Mouse (Mus musculus) heart, postnatal 0 days (tissue): ENCODE measurements around the gene Spag16. TPM values are rescaled to one million over a fixed set of nuclear protein-coding genes. Genes with fewer than 3 reads are reported as not detected.

Experiments used
- ATAC-seq: fragments of 200-750 bp; cut with Nextera tagmentation; 2 replicates; pipeline ENCODE4 v1.8.0; 2017; ENCODE audit warnings: low read depth, moderate number of reproducible peaks, moderate library complexity; ENCODE audit not compliant: insufficient read depth
- DNase-seq: peaks from one replicate; pipeline ENCODE4 v3.0.0-alpha.2; 2016; ENCODE audit warnings: low spot score
- H3K27ac ChIP-seq: fragments of 300-500 bp; sonication (generic); 2 replicates; pipeline ENCODE4 v1.5.1; 2014; ENCODE audit warnings: low read depth, mild to moderate bottlenecking
- H3K27me3 ChIP-seq: fragments of 300-500 bp; sonication (generic); 2 replicates; pipeline ENCODE4 v1.6.1; 2014; ENCODE audit warnings: low read length, mixed read lengths; ENCODE audit not compliant: control insufficient read depth, insufficient read depth
- H3K36me3 ChIP-seq: fragments of 300-500 bp; sonication (generic); replicated peaks from 2 replicates; pipeline ENCODE4 v1.6.1; 2014; ENCODE audit warnings: low read length, mixed read lengths; ENCODE audit not compliant: control insufficient read depth, insufficient read depth
- H3K4me1 ChIP-seq: fragments of 300-500 bp; sonication (generic); 2 replicates; pipeline ENCODE4 v1.6.1; 2014; ENCODE audit warnings: antibody characterized with exemption; ENCODE audit not compliant: control insufficient read depth, insufficient read depth
- H3K4me2 ChIP-seq: fragments of 300-500 bp; sonication (generic); 2 replicates; pipeline ENCODE4 v1.6.1; 2014; ENCODE audit warnings: low read depth, mild to moderate bottlenecking, low read length, moderate library complexity
- H3K4me3 ChIP-seq: fragments of 300-500 bp; sonication (generic); 2 replicates; pipeline ENCODE4 v1.5.1; 2014; ENCODE audit warnings: low read depth, low read length
- H3K9ac ChIP-seq: fragments of 300-500 bp; sonication (generic); replicated peaks from 2 replicates; pipeline ENCODE4 v1.6.1; 2014; ENCODE audit warnings: low read depth, low read length, mixed read lengths
- H3K9me3 ChIP-seq: fragments of 300-500 bp; sonication (generic); replicated peaks from 2 replicates; pipeline ENCODE4 v1.6.1; 2016; ENCODE audit warnings: low read length; ENCODE audit not compliant: control insufficient read depth
- CTCF ChIP-seq: IDR thresholded peaks from 2 replicates; pipeline ENCODE4 v1.5.1; 2016; ENCODE audit warnings: antibody characterized with exemption, control low read depth, low read depth
- EP300 ChIP-seq: IDR thresholded peaks from 2 replicates; pipeline ENCODE4 v1.6.1; 2016; ENCODE audit warnings: antibody characterized with exemption, low read depth
- WGBS: fragments of 180-500 bp; shearing (Covaris S2); extraction: QIAGEN DNeasy Blood & Tissue Kit; methylation state at CpG from one replicate; pipeline ENCODE4 v1.1.7; 2014; 5-methylcytosine and 5-hydroxymethylcytosine counted together
- polyA plus RNA-seq: library from polyadenylated mRNA; unstranded; fragments of >200 nt; fragmentation: Nextera tagmentation; extraction: Ambion mirVana; gene quantifications from 2 replicates; pipeline ENCODE4 v1.2.1, GENCODE M21; 2015
- total RNA-seq: library from RNA; depleted of rRNA; stranded (reverse); fragments of >200 nt; gene quantifications from 2 replicates; pipeline ENCODE4 v1.2.3, GENCODE M21; 2014; ENCODE audit warnings: low replicate concordance

The Spag16 gene
- total and polyA plus RNA-seq, 2 experiments from 2014 or later: 0.26 to 0.27 TPM

DNA sequence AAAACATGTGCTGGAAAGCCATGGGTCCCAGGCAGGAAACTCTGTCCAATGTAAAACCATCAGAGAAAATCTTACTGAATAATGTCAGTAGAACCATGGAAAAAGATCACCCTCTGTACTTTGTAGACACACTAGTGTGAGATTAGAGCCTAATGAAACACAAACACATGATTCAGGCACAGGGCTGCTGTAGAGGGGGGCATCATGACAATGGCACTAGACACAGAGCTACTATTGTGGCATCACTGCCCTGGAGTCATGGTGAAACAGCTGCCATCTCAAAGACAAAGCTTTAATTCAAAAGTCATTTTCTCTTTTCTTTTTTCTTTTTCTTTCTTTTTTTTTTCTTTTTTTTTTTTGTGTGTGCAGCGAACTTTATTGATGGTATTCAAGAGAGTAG, 240.6 kb downstream of the Spag16 start:
- no peak for ATAC-seq

DNA sequence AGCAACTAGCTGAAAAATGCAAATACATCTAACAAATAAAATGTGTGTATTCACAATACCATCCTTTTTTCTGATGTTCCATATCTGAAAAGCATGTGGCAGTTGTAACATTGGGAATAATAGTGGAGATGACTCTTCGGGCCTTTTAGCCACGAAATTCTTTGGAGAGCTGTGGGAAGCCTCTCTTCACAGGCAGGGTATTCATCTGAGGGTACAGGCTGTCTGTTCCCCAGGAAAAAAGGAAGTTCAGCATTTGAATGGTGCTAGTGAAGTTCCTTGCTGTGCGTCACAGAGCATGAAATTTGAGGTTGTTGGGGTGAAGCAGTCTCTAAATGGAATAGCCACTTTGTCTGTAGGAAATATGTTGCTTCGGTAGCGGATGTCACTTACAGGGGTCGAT, 246.7 kb downstream of the Spag16 start:
- WGBS: 67% methylated on average over 6 of the region's 6 CpGs
- DNase-seq (no peak), ATAC-seq (no peak)
- no peaks in the 10 kb centered on the region for H3K36me3 ChIP-seq
- H3K27ac ChIP-seq: no peak overlapping the region
- no peak overlapping the region for H3K4me2 ChIP-seq
- no peak for TF ChIP-seq CTCF
- no peak for TF ChIP-seq EP300
- no peak overlapping the region for H3K9ac ChIP-seq
- H3K27me3 ChIP-seq: no peaks in the 10 kb centered on the region
- H3K4me1 ChIP-seq: no peaks in the 10 kb centered on the region
- H3K4me3 ChIP-seq: no peak overlapping the region
- H3K9me3 ChIP-seq: no peaks in the 10 kb centered on the region

More for the DNA sequence above, 240.6 kb downstream of the Spag16 start:
- no peaks in the 10 kb centered on the region for H3K4me1 ChIP-seq
- H3K9ac ChIP-seq: no peak overlapping the region
- H3K4me2 ChIP-seq: no peak overlapping the region
- H3K27ac ChIP-seq: no peak overlapping the region
- DNase-seq: no peak
- no peaks in the 10 kb centered on the region for H3K9me3 ChIP-seq
- TF ChIP-seq CTCF (no peak), EP300 (no peak)
- no peaks in the 10 kb centered on the region for H3K27me3 ChIP-seq
- no peak overlapping the region for H3K4me3 ChIP-seq
- no peaks in the 10 kb centered on the region for H3K36me3 ChIP-seq
- WGBS: 45% methylated on average over 1 of the region's 1 CpGs

DNA sequence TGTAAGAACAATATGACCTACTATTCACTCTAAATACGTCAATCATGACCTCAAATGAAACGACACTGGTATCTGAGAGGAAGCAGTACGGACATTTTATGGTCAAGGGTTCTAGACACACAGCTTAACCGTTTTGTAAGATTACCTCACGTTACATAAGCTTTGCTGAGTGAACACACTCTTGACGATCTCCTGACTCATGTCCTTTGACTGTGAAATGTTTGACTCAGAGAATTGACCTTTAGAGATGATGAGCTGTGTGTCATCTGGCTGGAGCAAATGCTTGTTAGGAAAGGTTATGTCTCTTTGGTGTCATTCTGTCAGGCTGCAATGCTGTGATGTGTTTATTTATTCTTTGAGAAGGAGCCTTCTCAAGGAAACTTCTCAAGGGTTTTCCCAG, 252.0 kb downstream of the Spag16 start:
- no peak overlapping the region for H3K4me2 ChIP-seq
- H3K9ac ChIP-seq: no peak overlapping the region
- 62% methylated on average over 6 of the region's 6 CpGs for WGBS
- H3K4me3 ChIP-seq: no peak overlapping the region
- H3K9me3 ChIP-seq: no peaks in the 10 kb centered on the region
- no peaks in the 10 kb centered on the region for H3K36me3 ChIP-seq
- ATAC-seq (no peak), DNase-seq (no peak)
- no peaks in the 10 kb centered on the region for H3K27me3 ChIP-seq
- no peak overlapping the region for H3K27ac ChIP-seq
- H3K4me1 ChIP-seq: no peaks in the 10 kb centered on the region
- TF ChIP-seq EP300: no peak
- TF ChIP-seq CTCF: no peak

DNA sequence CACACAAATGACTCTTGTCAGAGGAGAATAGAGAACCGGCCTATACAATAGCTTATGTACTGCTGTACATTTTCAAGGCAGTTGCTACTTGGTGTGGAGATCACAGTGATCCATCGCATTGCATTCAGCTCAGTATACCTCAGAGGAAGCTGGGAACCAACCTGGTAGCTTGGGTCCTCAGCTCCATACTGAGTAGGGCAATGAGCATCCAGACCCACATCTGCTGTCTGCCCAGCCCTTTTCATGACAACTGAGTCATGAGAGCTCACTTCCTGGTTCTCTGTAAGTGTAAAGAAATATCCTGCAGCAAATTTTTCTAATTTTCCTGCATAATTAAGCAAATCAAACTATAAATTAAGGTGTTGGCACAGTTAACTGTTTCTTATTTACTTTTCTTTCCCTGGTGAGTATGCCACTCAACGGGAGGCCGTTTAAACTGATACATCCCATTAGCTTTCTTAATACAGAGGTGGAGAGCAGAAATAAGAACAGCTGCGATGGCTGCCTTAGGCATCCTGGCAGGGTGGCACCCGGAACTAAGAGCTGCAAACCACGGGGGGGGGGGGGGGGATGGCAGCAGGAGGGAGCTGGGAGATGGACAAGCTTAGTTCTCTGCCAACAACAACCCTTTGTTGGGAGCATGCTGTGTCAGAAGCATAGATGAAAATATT, 255.6 kb downstream of the Spag16 start:
- H3K36me3 ChIP-seq: no peaks in the 10 kb centered on the region
- H3K27ac ChIP-seq: no peak overlapping the region
- TF ChIP-seq CTCF: no peak
- no peak for TF ChIP-seq EP300
- no peaks in the 10 kb centered on the region for H3K4me1 ChIP-seq
- no peaks in the 10 kb centered on the region for H3K9me3 ChIP-seq
- no peak for ATAC-seq
- H3K9ac ChIP-seq: no peak overlapping the region
- H3K27me3 ChIP-seq: no peaks in the 10 kb centered on the region
- H3K4me2 ChIP-seq: no peak overlapping the region
- WGBS: 58% methylated on average over 7 of the region's 7 CpGs
- H3K4me3 ChIP-seq: no peak overlapping the region
- DNase-seq: no peak

- H3K9me3 ChIP-seq: no peaks in the 10 kb centered on the region
- DNase-seq (no peak), ATAC-seq (no peak)
- WGBS: 77% methylated on average over 8 of the region's 8 CpGs
- no peaks in the 10 kb centered on the region for H3K36me3 ChIP-seq
- no peaks in the 10 kb centered on the region for H3K4me1 ChIP-seq
- no peak overlapping the region for H3K9ac ChIP-seq
- TF ChIP-seq CTCF (no peak), EP300 (no peak)
- no peak overlapping the region for H3K4me2 ChIP-seq
- no peak overlapping the region for H3K4me3 ChIP-seq
- H3K27me3 ChIP-seq: no peaks in the 10 kb centered on the region
- H3K27ac ChIP-seq: no peak overlapping the region
These were observed 277.9 kb downstream of the Spag16 start for GRCm38 (mm10) chr1:70104683-70105082.

- WGBS: 66% methylated on average over 4 of the region's 4 CpGs
- DNase-seq: no peak
- Histone ChIP-seq H3K27ac (no peak overlapping the region), H3K4me1 (no peaks in the 10 kb centered on the region), H3K4me3 (no peak overlapping the region), H3K36me3 (no peaks in the 10 kb centered on the region), H3K9ac (no peak overlapping the region), H3K4me2 (no peak overlapping the region), H3K27me3 (no peaks in the 10 kb centered on the region), H3K9me3 (no peaks in the 10 kb centered on the region)
- ATAC-seq: no peak
- TF ChIP-seq EP300: no peak
- TF ChIP-seq CTCF: no peak
These were observed 289.6 kb downstream of the Spag16 start for GRCm38 (mm10) chr1:70116212-70116982.
